Mouse (Mus musculus): Measurements from ENCODE around the gene Zer1. TPM values are rescaled to one million over a fixed set of nuclear protein-coding genes. Genes with fewer than 3 reads are reported as not detected.

Gene Zer1
- polyA plus RNA-seq, 1 experiment from 2014 or later: 5.2 TPM

- no peaks in the 10 kb centered on the region for H3K9me3 ChIP-seq (replicated peaks; ENCODE audit: control insufficient read depth, low read length)
- 34% methylated on average over 3 of the region's 3 CpGs for WGBS
- peak overlapping the region; percentile 7; the same call in 1 of the 2 replicates for H3K4me3 ChIP-seq (ENCODE audit: low read depth, low read length)
- H3K4me1 ChIP-seq (ENCODE audit: control insufficient read depth, insufficient read depth, low read length): no peaks in the 10 kb centered on the region; the same call in 1 of the 2 replicates
- no peak overlapping the region for H3K27ac ChIP-seq (replicated peaks; ENCODE audit: low read depth, low read length)
- peak overlapping the region; percentile 80; the same call in 1 of the 2 replicates for H3K9ac ChIP-seq (replicated peaks; ENCODE audit: low read length)
- DNase-seq (ENCODE audit: low spot score) (no peak), ATAC-seq (replicated peaks; ENCODE audit: insufficient number of reproducible peaks, low FRiP score, low TSS enrichment, low read depth) (no peak)
- no peaks in the 10 kb centered on the region for H3K27me3 ChIP-seq (ENCODE audit: control insufficient read depth, insufficient read depth, low read length)
- peak overlapping the region; percentile 44; the same call in 1 of the 2 replicates for H3K4me2 ChIP-seq (ENCODE audit: low read depth, low read length)
- peaks cover 6% of the 10 kb centered on the region; the same call in 1 of the 2 replicates for H3K36me3 ChIP-seq (replicated peaks; ENCODE audit: control insufficient read depth, insufficient read depth, low read depth, low read length)
Observed at GRCm38 (mm10) chr2:30064298-30064697, 60.1 kb downstream of the Zer1 start.

- 12% methylated on average over 3 of the region's 3 CpGs for WGBS
- ATAC-seq (replicated peaks; ENCODE audit: insufficient number of reproducible peaks, low FRiP score, low TSS enrichment, low read depth) (no peak), DNase-seq (ENCODE audit: low spot score) (no peak)
- no peak overlapping the region for H3K27ac ChIP-seq (replicated peaks; ENCODE audit: low read depth, low read length)
- H3K36me3 ChIP-seq (replicated peaks; ENCODE audit: control insufficient read depth, insufficient read depth, low read depth, low read length): peaks cover 3% of the 10 kb centered on the region; the same call in 1 of the 2 replicates
- H3K9ac ChIP-seq (replicated peaks; ENCODE audit: low read length): peak overlapping the region; percentile 80
- H3K4me2 ChIP-seq (ENCODE audit: low read depth, low read length): peak overlapping the region; percentile 44
- H3K4me3 ChIP-seq (ENCODE audit: low read depth, low read length): peak overlapping the region; percentile 38; the same call in 1 of the 2 replicates
- H3K27me3 ChIP-seq (ENCODE audit: control insufficient read depth, insufficient read depth, low read length): no peaks in the 10 kb centered on the region
- no peaks in the 10 kb centered on the region for H3K9me3 ChIP-seq (replicated peaks; ENCODE audit: control insufficient read depth, low read length)
- H3K4me1 ChIP-seq (ENCODE audit: control insufficient read depth, insufficient read depth, low read length): no peaks in the 10 kb centered on the region; the same call in 1 of the 2 replicates
Observed at GRCm38 (mm10) chr2:30063791-30064190, 60.6 kb downstream of the Zer1 start.

DNA sequence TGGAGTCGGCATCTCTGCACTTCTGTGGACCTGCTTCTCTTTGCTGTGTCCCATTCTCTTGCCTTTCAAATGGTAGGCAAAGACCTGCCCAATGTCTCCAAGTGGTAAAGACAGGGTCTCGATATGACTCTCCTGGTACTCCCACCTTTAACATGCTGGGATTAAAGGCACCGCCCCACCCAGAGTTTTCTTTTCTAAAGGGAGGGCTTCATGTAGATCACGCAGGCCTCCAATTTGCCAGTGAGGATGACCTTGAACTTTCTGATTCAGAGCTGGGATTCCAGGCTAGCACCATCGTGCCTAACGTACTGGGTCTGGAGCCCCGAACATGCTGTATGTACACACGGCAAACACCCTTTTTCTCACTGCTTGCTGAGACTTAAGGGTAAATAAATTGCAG is 61.1 kb downstream of the Zer1 start:
- Histone ChIP-seq H3K4me1 (ENCODE audit: control insufficient read depth, insufficient read depth, low read length) (no peaks in the 10 kb centered on the region; the same call in 1 of the 2 replicates), H3K4me2 (ENCODE audit: low read depth, low read length) (peak overlapping the region; percentile 44)

DNA sequence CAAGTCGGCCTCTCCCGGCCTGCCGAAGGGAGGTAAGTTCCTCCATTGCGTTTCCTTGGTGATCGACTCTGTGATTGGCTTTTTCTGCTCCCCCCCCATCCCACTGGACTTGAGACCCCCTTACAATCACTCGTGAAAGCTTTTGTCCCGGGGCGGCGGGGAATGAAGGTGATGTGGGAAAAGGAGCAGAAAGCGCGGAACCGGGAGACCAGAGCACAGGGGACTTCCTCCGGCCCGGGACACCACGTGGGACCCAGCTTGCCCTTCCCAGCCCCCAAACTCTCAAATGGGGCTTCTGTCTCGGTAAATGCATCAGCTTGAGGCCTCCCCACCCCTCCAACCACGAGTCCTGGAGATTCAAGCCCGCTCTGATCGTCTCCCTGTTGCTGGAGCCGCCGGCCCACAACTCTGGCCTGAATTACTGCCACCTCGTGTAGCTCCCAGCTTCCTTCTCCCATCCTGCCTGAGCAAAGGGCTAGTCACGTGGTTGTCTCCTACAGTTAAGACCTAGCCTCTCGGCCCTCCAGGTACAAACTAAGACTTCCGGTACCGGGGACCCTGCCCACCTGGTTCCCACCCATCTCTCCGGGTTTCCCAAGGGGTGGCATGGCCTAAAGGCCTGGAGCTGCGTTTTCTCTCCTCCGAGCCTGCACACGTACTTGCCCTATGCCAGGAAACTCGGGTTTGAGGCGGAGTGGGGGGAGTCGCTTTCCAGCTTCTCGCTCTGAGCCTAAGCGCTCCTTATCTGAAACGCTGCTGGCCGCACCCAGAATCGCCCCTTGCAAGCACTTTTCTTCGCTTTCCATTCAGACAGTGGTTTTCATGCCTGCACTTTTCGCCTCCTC is 61.9 kb downstream of the Zer1 start:
- H3K36me3 ChIP-seq (replicated peaks; ENCODE audit: control insufficient read depth, insufficient read depth, low read depth, low read length): no peaks in the 10 kb centered on the region; the same call in 1 of the 2 replicates
- peak overlapping the region; percentile 85 for H3K27ac ChIP-seq (replicated peaks; ENCODE audit: low read depth, low read length)
- H3K4me1 ChIP-seq (ENCODE audit: control insufficient read depth, insufficient read depth, low read length): no peaks in the 10 kb centered on the region; the same call in 1 of the 2 replicates
- no peaks in the 10 kb centered on the region for H3K9me3 ChIP-seq (replicated peaks; ENCODE audit: control insufficient read depth, low read length)
- H3K4me2 ChIP-seq (ENCODE audit: low read depth, low read length): peak overlapping the region; percentile 44
- 0 out of 2 replicates have a peak, but pooled peaks have one; percentile 22 for ATAC-seq (replicated peaks; ENCODE audit: insufficient number of reproducible peaks, low FRiP score, low TSS enrichment, low read depth)
- no peaks in the 10 kb centered on the region for H3K27me3 ChIP-seq (ENCODE audit: control insufficient read depth, insufficient read depth, low read length)
- peak overlapping the region; percentile 80 for H3K9ac ChIP-seq (replicated peaks; ENCODE audit: low read length)
- DNase-seq (ENCODE audit: low spot score): peak; percentile 84
- peak overlapping the region; percentile 38 for H3K4me3 ChIP-seq (ENCODE audit: low read depth, low read length)
- WGBS: under 1% methylated on average over 40 of the region's 40 CpGs

More for the DNA sequence above, 61.1 kb downstream of the Zer1 start:
- Histone ChIP-seq H3K9ac (replicated peaks; ENCODE audit: low read length) (peak overlapping the region; percentile 80), H3K27me3 (ENCODE audit: control insufficient read depth, insufficient read depth, low read length) (no peaks in the 10 kb centered on the region), H3K36me3 (replicated peaks; ENCODE audit: control insufficient read depth, insufficient read depth, low read depth, low read length) (no peaks in the 10 kb centered on the region; the same call in none of the 2 replicates), H3K27ac (replicated peaks; ENCODE audit: low read depth, low read length) (peak overlapping the region; percentile 85), H3K4me3 (ENCODE audit: low read depth, low read length) (peak overlapping the region; percentile 38), H3K9me3 (replicated peaks; ENCODE audit: control insufficient read depth, low read length) (no peaks in the 10 kb centered on the region)
- ATAC-seq (replicated peaks; ENCODE audit: insufficient number of reproducible peaks, low FRiP score, low TSS enrichment, low read depth) (no peak), DNase-seq (ENCODE audit: low spot score) (no peak)
- 8% methylated on average over 8 of the region's 8 CpGs for WGBS

DNA sequence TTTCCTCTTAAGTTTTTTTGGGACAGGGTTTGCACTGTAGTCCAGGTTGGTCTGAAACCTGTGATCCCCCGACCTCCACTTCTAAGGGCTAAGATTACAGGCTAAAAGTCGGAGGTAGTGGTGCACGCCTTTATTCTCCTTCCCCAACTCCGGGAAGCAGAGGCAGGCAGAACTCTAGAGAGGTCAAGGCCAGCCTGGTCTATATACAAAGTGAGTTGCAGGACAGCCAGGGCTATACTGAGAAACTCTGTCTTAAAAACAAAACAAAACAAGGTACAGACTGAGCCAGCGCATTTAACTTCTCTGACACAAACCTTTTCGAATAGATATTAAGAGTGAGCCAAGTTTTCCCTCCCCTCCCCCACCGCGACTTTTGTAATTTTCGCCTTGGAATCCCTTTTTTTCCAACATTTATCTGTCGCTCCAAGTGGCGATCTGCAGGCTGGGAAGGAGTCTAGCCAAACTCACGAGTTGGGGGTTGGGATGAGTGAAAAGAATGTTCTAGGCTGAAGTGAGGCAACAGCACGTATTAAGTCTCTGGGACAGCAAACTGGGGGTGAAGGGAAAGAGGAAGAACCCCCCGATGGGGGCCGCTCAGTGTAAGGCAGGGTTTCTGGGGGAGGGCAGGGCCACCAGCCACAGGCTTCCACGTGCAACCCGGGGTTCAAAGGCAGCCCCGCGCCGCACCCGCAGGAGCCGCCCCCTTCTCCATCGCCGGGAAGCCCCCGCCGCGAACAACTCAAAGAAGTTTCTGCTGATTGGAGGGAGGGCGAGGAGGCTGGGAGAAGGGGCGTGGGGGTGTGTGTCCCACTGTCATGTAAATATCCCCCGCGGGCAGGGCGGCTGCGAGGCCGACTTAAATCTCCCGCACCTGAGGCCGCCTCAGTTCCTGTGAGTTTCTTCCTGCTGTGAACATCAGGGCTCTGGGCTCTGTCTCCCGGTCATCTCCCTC is 62.9 kb downstream of the Zer1 start:
- Histone ChIP-seq H3K27ac (replicated peaks; ENCODE audit: low read depth, low read length) (peak overlapping the region; percentile 85), H3K9me3 (replicated peaks; ENCODE audit: control insufficient read depth, low read length) (no peaks in the 10 kb centered on the region), H3K36me3 (replicated peaks; ENCODE audit: control insufficient read depth, insufficient read depth, low read depth, low read length) (no peaks in the 10 kb centered on the region; the same call in 1 of the 2 replicates), H3K4me3 (ENCODE audit: low read depth, low read length) (peak overlapping the region; percentile 38), H3K4me1 (ENCODE audit: control insufficient read depth, insufficient read depth, low read length) (no peaks in the 10 kb centered on the region; the same call in 1 of the 2 replicates), H3K9ac (replicated peaks; ENCODE audit: low read length) (peak overlapping the region; percentile 80), H3K4me2 (ENCODE audit: low read depth, low read length) (peak overlapping the region; percentile 44), H3K27me3 (ENCODE audit: control insufficient read depth, insufficient read depth, low read length) (no peaks in the 10 kb centered on the region)
- peak; percentile 29; the same call in 1 of the 2 replicates for ATAC-seq (replicated peaks; ENCODE audit: insufficient number of reproducible peaks, low FRiP score, low TSS enrichment, low read depth)
- 9% methylated on average over 37 of the region's 37 CpGs for WGBS
- DNase-seq (ENCODE audit: low spot score): peak; percentile 85

DNA sequence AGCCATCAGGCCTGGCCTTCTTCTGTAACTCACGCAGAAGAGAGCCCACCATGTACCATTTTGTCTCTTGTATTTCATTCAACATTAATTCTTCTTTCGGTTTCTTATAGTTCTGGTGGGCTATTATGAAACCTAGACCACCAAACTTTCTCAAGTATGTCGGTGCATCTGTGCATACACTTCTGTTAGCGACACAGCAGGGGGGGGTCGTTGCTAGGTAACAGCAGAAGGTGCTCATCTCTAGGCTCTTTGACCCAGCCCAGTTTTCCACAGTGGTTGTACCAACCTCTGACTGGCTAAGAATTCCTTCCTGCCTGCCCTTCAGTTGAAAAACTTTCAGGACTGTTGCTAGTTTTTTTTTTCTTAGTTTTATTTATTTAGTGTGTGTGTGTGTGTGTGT is 66.0 kb downstream of the Zer1 start:
- Histone ChIP-seq H3K9me3 (replicated peaks; ENCODE audit: control insufficient read depth, low read length) (no peaks in the 10 kb centered on the region), H3K4me2 (ENCODE audit: low read depth, low read length) (no peak overlapping the region), H3K27me3 (ENCODE audit: control insufficient read depth, insufficient read depth, low read length) (no peaks in the 10 kb centered on the region), H3K27ac (replicated peaks; ENCODE audit: low read depth, low read length) (no peak overlapping the region), H3K4me3 (ENCODE audit: low read depth, low read length) (no peak overlapping the region), H3K9ac (replicated peaks; ENCODE audit: low read length) (no peak overlapping the region), H3K36me3 (replicated peaks; ENCODE audit: control insufficient read depth, insufficient read depth, low read depth, low read length) (no peaks in the 10 kb centered on the region; the same call in 1 of the 2 replicates), H3K4me1 (ENCODE audit: control insufficient read depth, insufficient read depth, low read length) (no peaks in the 10 kb centered on the region)
- DNase-seq (ENCODE audit: low spot score) (no peak), ATAC-seq (replicated peaks; ENCODE audit: insufficient number of reproducible peaks, low FRiP score, low TSS enrichment, low read depth) (no peak)
- 48% methylated on average over 5 of the region's 5 CpGs for WGBS

DNA sequence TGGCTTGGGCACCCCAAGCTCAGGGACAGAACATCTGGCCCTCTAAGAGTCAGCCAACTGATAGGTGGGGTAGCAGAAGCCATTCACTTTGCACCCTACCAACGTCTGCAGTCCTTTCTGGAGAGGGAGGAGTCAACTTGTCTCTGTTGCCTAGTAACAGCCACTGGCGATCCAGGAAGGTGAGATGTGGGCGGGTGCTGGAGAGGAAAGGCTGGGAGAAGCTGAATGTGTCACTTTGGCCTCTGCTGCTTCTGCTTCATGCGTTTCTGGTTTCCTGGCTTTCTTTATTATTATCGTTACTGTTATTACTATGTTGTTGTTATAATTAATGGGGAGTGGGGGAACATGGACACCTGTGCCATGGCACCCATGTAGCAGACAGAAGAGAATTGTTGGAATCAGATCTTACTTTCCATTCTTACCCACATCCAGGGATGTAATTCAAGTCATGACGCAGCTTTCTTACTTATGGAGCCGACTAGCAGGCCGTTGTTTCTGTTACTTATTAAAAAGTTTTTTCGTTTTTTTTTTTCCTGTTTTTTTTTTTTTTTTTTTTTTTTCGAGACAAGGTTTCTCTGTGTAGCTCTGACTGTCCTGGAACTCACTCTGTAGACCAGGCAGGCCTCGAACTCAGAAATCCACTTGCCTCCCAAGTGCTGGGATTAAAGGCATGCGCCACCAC is 67.0 kb downstream of the Zer1 start, which contains the start of gene Set:
Gene Set, plus strand, starts transcription at position 156 of the 682 bp plus-strand sequence.
- DNase-seq (ENCODE audit: low spot score) (peak; percentile 53), ATAC-seq (replicated peaks; ENCODE audit: insufficient number of reproducible peaks, low FRiP score, low TSS enrichment, low read depth) (no peak)
- no peaks in the 10 kb centered on the region for H3K4me1 ChIP-seq (ENCODE audit: control insufficient read depth, insufficient read depth, low read length)
- H3K27me3 ChIP-seq (ENCODE audit: control insufficient read depth, insufficient read depth, low read length): no peaks in the 10 kb centered on the region
- no peak within 1 kb of the TSS for H3K27ac ChIP-seq (replicated peaks; ENCODE audit: low read depth, low read length)
- no peak within 1 kb of the TSS for H3K4me3 ChIP-seq (ENCODE audit: low read depth, low read length)
- no peak within 1 kb of the TSS for H3K9ac ChIP-seq (replicated peaks; ENCODE audit: low read length)
- 41% methylated on average over 12 of the region's 12 CpGs for WGBS
- no peak within 1 kb of the TSS for H3K4me2 ChIP-seq (ENCODE audit: low read depth, low read length)
- H3K36me3 ChIP-seq (replicated peaks; ENCODE audit: control insufficient read depth, insufficient read depth, low read depth, low read length): no peaks in the 10 kb centered on the region; the same call in 1 of the 2 replicates
- H3K9me3 ChIP-seq (replicated peaks; ENCODE audit: control insufficient read depth, low read length): no peaks in the 10 kb centered on the region

Measured in embryonic facial prominence, embryonic 11.5 days (tissue).